Mouse (Mus musculus) intestine, embryonic 16.5 days (tissue): ENCODE results near the gene Rps17. TPM values are rescaled to one million over a fixed set of nuclear protein-coding genes. Genes with fewer than 3 reads are reported as not detected.
A peak's percentile ranks its signal among the peaks of the same experiment; 100 is the strongest.

Experiments
- ATAC-seq: fragments of 200-750 bp; cut with Nextera tagmentation; 2 replicates; pipeline ENCODE4 v1.8.0; 2017; ENCODE audit warnings: moderate TSS enrichment, moderate library complexity
- H3K27ac ChIP-seq: fragments of 300-500 bp; sonication (generic); 2 replicates; pipeline ENCODE4 v1.5.1; 2014; ENCODE audit warnings: mild to moderate bottlenecking, low read length
- H3K27me3 ChIP-seq: fragments of 300-500 bp; sonication (generic); replicated peaks from 2 replicates; pipeline ENCODE4 v1.6.1; 2014; ENCODE audit warnings: low read length, control low read depth, mixed read lengths; ENCODE audit not compliant: control insufficient read depth, insufficient read depth
- H3K36me3 ChIP-seq: fragments of 300-500 bp; sonication (generic); 2 replicates; pipeline ENCODE4 v1.6.1; 2014; ENCODE audit warnings: low read length, control low read depth; ENCODE audit not compliant: control insufficient read depth, insufficient read depth
- H3K4me1 ChIP-seq: fragments of 300-500 bp; sonication (generic); 2 replicates; pipeline ENCODE4 v1.6.1; 2014; ENCODE audit warnings: low read length, control low read depth, mixed read lengths; ENCODE audit not compliant: control insufficient read depth, insufficient read depth
- H3K4me2 ChIP-seq: fragments of 300-500 bp; sonication (generic); 2 replicates; pipeline ENCODE4 v1.6.1; 2014; ENCODE audit warnings: low read depth, low read length, control low read depth
- H3K4me3 ChIP-seq: fragments of 300-500 bp; sonication (generic); 2 replicates; pipeline ENCODE4 v1.5.1; 2014; ENCODE audit warnings: mild to moderate bottlenecking, low read length
- H3K9ac ChIP-seq: fragments of 300-500 bp; sonication (generic); 2 replicates; pipeline ENCODE4 v1.6.1; 2014; ENCODE audit warnings: low read depth, low read length
- H3K9me3 ChIP-seq: fragments of 300-500 bp; sonication (generic); 2 replicates; pipeline ENCODE4 v1.6.1; 2016; ENCODE audit warnings: low read length, control low read depth; ENCODE audit not compliant: control insufficient read depth
- WGBS: fragments of 180-500 bp; shearing (Covaris S2); extraction: QIAGEN DNeasy Blood & Tissue Kit; methylation state at CpG from one replicate; pipeline ENCODE4 v1.1.7; 2014; 5-methylcytosine and 5-hydroxymethylcytosine counted together
- polyA plus RNA-seq: library from polyadenylated mRNA; unstranded; fragments of >200 nt; fragmentation: Nextera tagmentation; extraction: Ambion mirVana; gene quantifications from 2 replicates; pipeline ENCODE4 v1.2.1, GENCODE M21; 2015

Rps17 gene
- polyA plus RNA-seq = 1,024 and 1,136 TPM in 2 replicates

GRCm38 (mm10) chr7:81344544-81345446 lies at the start of gene Rps17:
TSS of gene Rps17 (minus strand) at chr7:81345254.
- Histone ChIP-seq H3K4me2 (peak within 1 kb of the TSS; percentile 93), H3K27me3 (no peaks in the 10 kb centered on the region), H3K4me3 (peak within 1 kb of the TSS; percentile 96), H3K9ac (peak within 1 kb of the TSS; percentile 98), H3K9me3 (no peaks in the 10 kb centered on the region), H3K27ac (peak within 1 kb of the TSS; percentile 80), H3K4me1 (peaks cover 19% of the 10 kb centered on the region), H3K36me3 (peaks cover 16% of the 10 kb centered on the region)
- peak; percentile 91 for ATAC-seq
- WGBS = under 1% methylated on average over 82 of the region's 85 CpGs

GRCm38 (mm10) chr7:81379363-81379762 lies 34.3 kb upstream of the Rps17 start:
- Histone ChIP-seq H3K4me3 (no peak overlapping the region), H3K4me1 (no peaks in the 10 kb centered on the region), H3K27ac (no peak overlapping the region), H3K27me3 (no peaks in the 10 kb centered on the region), H3K4me2 (no peak overlapping the region), H3K9ac (no peak overlapping the region), H3K9me3 (no peaks in the 10 kb centered on the region), H3K36me3 (no peaks in the 10 kb centered on the region)
- WGBS = 81% methylated on average over 1 of the region's 1 CpGs
- ATAC-seq = no peak

- peak overlapping the region; percentile 3; the same call in 1 of the 2 replicates for H3K4me2 ChIP-seq
- no peaks in the 10 kb centered on the region for H3K4me1 ChIP-seq
- ATAC-seq = peak; percentile 53
- no peaks in the 10 kb centered on the region; the same call in 1 of the 2 replicates for H3K27me3 ChIP-seq
- no peaks in the 10 kb centered on the region for H3K9me3 ChIP-seq
- no peak overlapping the region for H3K9ac ChIP-seq
- no peak overlapping the region for H3K4me3 ChIP-seq
- no peaks in the 10 kb centered on the region for H3K36me3 ChIP-seq
- WGBS = 6% methylated on average over 13 of the region's 13 CpGs
- H3K27ac ChIP-seq = no peak overlapping the region
Measured at GRCm38 (mm10) chr7:81372337-81372920, 27.4 kb upstream of the Rps17 start.

GRCm38 (mm10) chr7:81371811-81372210 lies 26.8 kb upstream of the Rps17 start:
- no peak for ATAC-seq
- no peaks in the 10 kb centered on the region; the same call in 1 of the 2 replicates for H3K27me3 ChIP-seq
- H3K9me3 ChIP-seq = no peaks in the 10 kb centered on the region
- WGBS = 25% methylated on average over 5 of the region's 5 CpGs
- no peak overlapping the region for H3K27ac ChIP-seq
- no peak overlapping the region for H3K4me3 ChIP-seq
- H3K36me3 ChIP-seq = no peaks in the 10 kb centered on the region
- no peak overlapping the region for H3K4me2 ChIP-seq
- H3K4me1 ChIP-seq = no peaks in the 10 kb centered on the region
- H3K9ac ChIP-seq = no peak overlapping the region

DNA sequence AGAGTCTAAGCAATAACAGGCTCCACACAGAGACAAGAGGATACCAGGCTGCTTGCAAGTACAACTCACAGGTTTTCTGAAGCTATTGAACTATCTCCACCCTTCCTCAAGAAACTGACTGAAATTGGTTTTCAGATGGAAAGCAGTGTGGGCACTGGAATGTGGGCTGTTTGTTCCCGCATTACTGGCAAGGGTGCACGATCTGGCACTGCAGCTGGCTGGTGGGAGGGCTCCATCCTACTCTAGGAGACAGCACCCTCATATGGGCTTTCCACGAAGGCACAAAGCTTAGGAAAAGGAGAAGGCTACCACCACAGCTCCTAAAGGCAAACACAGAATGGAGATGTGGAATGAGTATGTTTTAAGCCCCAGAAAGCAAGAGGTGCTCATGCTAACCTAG lies 24.7 kb upstream of the Rps17 start:
- Histone ChIP-seq H3K4me3 (no peak overlapping the region), H3K4me1 (no peaks in the 10 kb centered on the region), H3K36me3 (no peaks in the 10 kb centered on the region), H3K27ac (no peak overlapping the region), H3K27me3 (no peaks in the 10 kb centered on the region; the same call in 1 of the 2 replicates), H3K9ac (no peak overlapping the region), H3K9me3 (no peaks in the 10 kb centered on the region), H3K4me2 (no peak overlapping the region)
- ATAC-seq = no peak
- WGBS = 59% methylated on average over 3 of the region's 3 CpGs

DNA sequence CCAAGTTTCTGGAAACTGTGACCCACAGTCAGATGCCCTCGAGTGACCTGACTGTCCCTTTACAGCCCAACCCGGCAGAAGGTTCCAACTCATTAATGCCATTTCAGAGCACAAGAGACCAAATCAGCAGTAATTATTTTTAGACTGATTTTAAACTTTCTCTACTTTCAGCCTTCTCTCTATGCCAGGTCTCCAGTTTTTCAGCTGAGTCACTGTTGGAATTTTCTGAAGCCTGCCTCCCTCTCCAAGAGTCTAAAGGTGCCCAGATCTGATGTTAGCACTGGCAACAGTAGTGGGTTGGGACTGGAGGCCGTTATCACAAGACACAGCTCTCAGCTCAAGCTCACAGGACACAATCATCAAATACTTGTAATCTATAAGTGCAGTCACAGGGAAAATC lies 22.9 kb upstream of the Rps17 start:
- Histone ChIP-seq H3K27me3 (no peaks in the 10 kb centered on the region; the same call in 1 of the 2 replicates), H3K9me3 (no peaks in the 10 kb centered on the region), H3K36me3 (no peaks in the 10 kb centered on the region), H3K4me2 (no peak overlapping the region), H3K4me1 (no peaks in the 10 kb centered on the region), H3K9ac (no peak overlapping the region), H3K27ac (no peak overlapping the region), H3K4me3 (no peak overlapping the region)
- no peak for ATAC-seq
- WGBS = 68% methylated on average over 3 of the region's 3 CpGs

DNA sequence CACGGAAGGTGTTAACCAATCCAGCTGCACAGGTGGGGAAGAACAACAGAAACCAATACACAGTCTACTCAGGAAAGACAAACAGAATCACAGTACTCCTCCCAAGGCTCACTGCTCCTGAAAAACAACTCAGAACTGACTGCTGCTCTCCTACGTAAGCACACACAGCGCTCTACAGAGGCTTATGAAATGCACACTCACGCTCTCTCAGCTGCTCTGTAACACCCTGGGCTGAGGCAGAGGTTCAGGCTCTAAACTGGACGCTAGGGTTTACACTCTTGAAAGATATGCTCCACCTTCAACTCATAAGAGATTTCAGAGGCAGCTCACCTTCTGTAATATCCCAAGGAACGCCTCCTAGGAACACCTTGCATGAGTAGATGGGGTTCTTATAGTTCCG lies 11.9 kb upstream of the Rps17 start:
- H3K27me3 ChIP-seq = no peaks in the 10 kb centered on the region
- H3K36me3 ChIP-seq = no peaks in the 10 kb centered on the region
- 83% methylated on average over 7 of the region's 7 CpGs for WGBS
- ATAC-seq = no peak
- no peak overlapping the region for H3K9ac ChIP-seq
- H3K4me2 ChIP-seq = no peak overlapping the region
- H3K9me3 ChIP-seq = no peaks in the 10 kb centered on the region
- no peak overlapping the region for H3K27ac ChIP-seq
- H3K4me3 ChIP-seq = no peak overlapping the region
- H3K4me1 ChIP-seq = no peaks in the 10 kb centered on the region

DNA sequence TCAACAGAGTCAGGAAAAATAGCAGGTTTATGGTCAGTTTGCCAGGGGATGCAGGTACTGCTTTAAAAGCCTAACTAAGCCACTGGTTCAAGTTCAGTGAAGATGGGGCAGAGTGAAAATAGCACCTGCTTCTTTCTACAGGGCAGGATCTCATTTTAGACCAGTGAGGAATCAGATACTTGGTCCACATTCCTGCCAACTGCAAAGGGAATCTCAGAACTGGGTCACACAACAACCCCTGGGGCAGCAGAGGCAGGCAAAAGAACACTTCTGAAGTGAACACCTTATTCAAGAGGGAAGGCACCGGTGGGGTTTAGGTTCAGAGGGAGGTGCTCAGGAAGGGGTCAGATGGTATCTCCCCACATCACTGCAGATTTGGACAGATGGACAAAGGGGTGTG lies 11.3 kb upstream of the Rps17 start:
- WGBS = 86% methylated on average over 1 of the region's 1 CpGs
- Histone ChIP-seq H3K9me3 (no peaks in the 10 kb centered on the region), H3K27ac (no peak overlapping the region), H3K9ac (no peak overlapping the region), H3K4me3 (no peak overlapping the region), H3K4me1 (no peaks in the 10 kb centered on the region), H3K36me3 (no peaks in the 10 kb centered on the region), H3K27me3 (no peaks in the 10 kb centered on the region), H3K4me2 (no peak overlapping the region)
- no peak for ATAC-seq

GRCm38 (mm10) chr7:81355746-81356145 lies 10.7 kb upstream of the Rps17 start:
- no peaks in the 10 kb centered on the region for H3K9me3 ChIP-seq
- ATAC-seq = no peak
- no peak overlapping the region for H3K4me2 ChIP-seq
- H3K4me1 ChIP-seq = no peaks in the 10 kb centered on the region
- no peak overlapping the region for H3K9ac ChIP-seq
- WGBS = 81% methylated on average over 7 of the region's 7 CpGs
- H3K36me3 ChIP-seq = no peaks in the 10 kb centered on the region
- H3K27ac ChIP-seq = no peak overlapping the region
- H3K27me3 ChIP-seq = no peaks in the 10 kb centered on the region
- H3K4me3 ChIP-seq = no peak overlapping the region
